ENCODE assay signal across 8 mouse cellular contexts in genomic region chr9:18291571-18292429, GRCm38 (mm10). TPM values are rescaled to one million over a fixed set of nuclear protein-coding genes. Genes with fewer than 3 reads are reported as not detected.
DNase-seq lines count a peak whose midpoint lies in the region; ATAC-seq and TF ChIP-seq lines count a peak whose summit lies in the region.

Gene Chordc1 (plus strand): TSS chr9:18292125.

- no peaks in the 10 kb centered on the region for H3K9me3 ChIP-seq in ES-E14 (ENCODE audit: control insufficient read depth, insufficient read depth, low read depth, low read length)
- H3K9me3 ChIP-seq in forebrain, embryonic 15.5 days, result no peaks in the 10 kb centered on the region

- WGBS in forebrain, embryonic 15.5 days, result 2% methylated on average over 49 of the region's 49 CpGs
- WGBS in lung, adult 2 months, result 3% methylated on average over 49 of the region's 49 CpGs

- peaks cover 2% of the 10 kb centered on the region in 2 experiments; a peak in 2 of 4 replicates for H3K4me1 ChIP-seq in ES-E14 (ENCODE audit: control insufficient read depth in 2 of 2, insufficient read depth in 2 of 2, low read length in 2 of 2, poor library complexity in 1 of 2)
- peaks cover 19% of the 10 kb centered on the region for H3K4me1 ChIP-seq in forebrain, embryonic 15.5 days
- peaks cover 3% of the 10 kb centered on the region; the same call in 1 of the 2 replicates for H3K4me1 ChIP-seq in lung, adult 2 months (ENCODE audit: control insufficient read depth, insufficient read depth, low read length)

- TF ChIP-seq POLR2A in lung, adult 2 months (IDR thresholded peaks at IDR 0.05; ENCODE audit: borderline replicate concordance, extremely low read depth, low read depth, low read length), result peak; percentile 79; the same call in 1 of the 2 replicates

- in situ Hi-C loops in ES-E14 (cut with MboI; ENCODE audit: low sequenced_read_pairs in 2 of 2, unreplicated experiment in 2 of 2), result no loop called here

- no peak for TF ChIP-seq CTCF in lung, adult 2 months (IDR thresholded peaks at IDR 0.05; ENCODE audit: insufficient read depth, low read length)

- peak; percentile 88 for DNase-seq in ES-E14 (ENCODE audit: low read depth, low spot score)
- peak; percentile 96 for DNase-seq in cerebellum, adult 11-12 months
- peak; percentile 88 for DNase-seq in heart, postnatal 25 days (ENCODE audit: low spot score)
- peak; percentile 95 to 98 for DNase-seq in layer of hippocampus, adult 18-20 months (ENCODE audit: low spot score in 2 of 2)
- peak; percentile 93 for DNase-seq in lung, adult 2 months
- peak; percentile 84 to 91 for DNase-seq in thymus, adult 18-20 months

- peak within 1 kb of the TSS; percentile 80 to 91 for H3K4me3 ChIP-seq in ES-E14 (ENCODE audit: insufficient read depth in 1 of 2, low read depth in 1 of 2, low read length in 2 of 2, poor library complexity in 1 of 2, severe bottlenecking in 1 of 2)
- H3K4me3 ChIP-seq in forebrain, embryonic 15.5 days, result peak within 1 kb of the TSS; percentile 99
- peak within 1 kb of the TSS; percentile 95 for H3K4me3 ChIP-seq in lung, adult 2 months (replicated peaks; ENCODE audit: extremely low read depth, low read depth, low read length)

- intact Hi-C loops in heart, postnatal 25 days (cut with DNase I), result loop anchor here (5.0 kb wide), 1 partner anchor 181 kb away; no protein-coding TSS in a partner anchor

- peak within 1 kb of the TSS; percentile 92 for H3K9ac ChIP-seq in ES-E14 (ENCODE audit: insufficient read depth, low read depth, low read length, poor library complexity, severe bottlenecking)
- H3K9ac ChIP-seq in forebrain, embryonic 15.5 days (replicated peaks), result peak within 1 kb of the TSS; percentile 99

- ATAC-seq in forebrain, embryonic 15.5 days (replicated peaks), result peak; percentile 99
- ATAC-seq in neutrophil, adult 5-6 weeks (ENCODE audit: extremely low read depth, insufficient number of reproducible peaks, low FRiP score, poor library complexity, severe bottlenecking), result peak; percentile 98

- H3K36me3 ChIP-seq in ES-E14 (ENCODE audit: control insufficient read depth, insufficient read depth, low read length, poor library complexity, severe bottlenecking), result no peaks in the 10 kb centered on the region
- no peaks in the 10 kb centered on the region; the same call in 1 of the 2 replicates for H3K36me3 ChIP-seq in forebrain, embryonic 15.5 days

- no peaks in the 10 kb centered on the region for H3K27me3 ChIP-seq in forebrain, embryonic 15.5 days

- peak within 1 kb of the TSS; percentile 91 for H3K4me2 ChIP-seq in forebrain, embryonic 15.5 days (replicated peaks)

- H3K27ac ChIP-seq in ES-E14 (ENCODE audit: insufficient read depth, low read depth, low read length, poor library complexity, severe bottlenecking), result peak within 1 kb of the TSS; percentile 34
- H3K27ac ChIP-seq in forebrain, embryonic 15.5 days (replicated peaks), result peak within 1 kb of the TSS; percentile 91

TF ChIP-seq in ES-E14, 5 proteins besides CTCF, POLR2A, EP300 and RAD21:
- TF ChIP-seq MAFK (IDR thresholded peaks at IDR 0.05; ENCODE audit: insufficient read depth, low read depth, low read length), result peak; percentile 62; the same call in 1 of the 2 replicates
- peak; percentile 89 for TF ChIP-seq HCFC1 (IDR thresholded peaks at IDR 0.05; ENCODE audit: borderline replicate concordance, insufficient read depth, low read length)
- TF ChIP-seq ZNF384 (IDR thresholded peaks at IDR 0.05; ENCODE audit: low read depth, low read length), result no peak
- no peak for TF ChIP-seq ZC3H11A (IDR thresholded peaks at IDR 0.05; ENCODE audit: borderline replicate concordance, low read depth, low read length)
- TF ChIP-seq CHD2 (IDR thresholded peaks at IDR 0.05; ENCODE audit: low read depth, low read length), result no peak; the same call in 1 of the 2 replicates

RNA-seq across cellular contexts. Expression of gene Chordc1, which starts in this region (rescaled TPM):
- 70.6 and 81.3 TPM in 2 replicates for total RNA-seq in ES-E14 (2012; rRNA removed)
- polyA plus RNA-seq in forebrain, embryonic 15.5 days (2015; fragmentation: Nextera tagmentation; extraction: Ambion mirVana), result 119 and 121 TPM in 2 replicates
- 10 to 100 TPM; 50.7 to 63.0 TPM for total RNA-seq in heart, postnatal 25 days (2021)
- total RNA-seq in layer of hippocampus, adult 18-20 months (2021), result 100 to 1,000 TPM; 118 to 119 TPM
- 22.4 and 24.6 TPM in 2 replicates for polyA plus RNA-seq in lung, adult 2 months (2012; rRNA removed)
- total RNA-seq in neutrophil, adult 5-6 weeks (2017), result 74.9 and 90.4 TPM in 2 replicates

Comparison
In these comparisons a context has a peak if more than half of its experiments do, and no peak if none do; other contexts are left out.
1. Peak in every context shown above with its lines: DNase-seq, ATAC-seq, H3K4me3 ChIP-seq and H3K27ac ChIP-seq.